Mouse (Mus musculus) brain, embryonic 14.5 days (tissue): ENCODE results near the gene Wdr81. TPM values are rescaled to one million over a fixed set of nuclear protein-coding genes. Genes with fewer than 3 reads are reported as not detected.

ENCODE experiments used
- DNase-seq: peaks from one replicate; pipeline ENCODE4 v3.0.0-alpha.2; 2011; ENCODE audit warnings: low read depth
- CTCF ChIP-seq: fragments of 200-500 bp; IDR thresholded peaks from 2 replicates; pipeline ENCODE4 v1.5.1; 2012; ENCODE audit warnings: inconsistent platforms, mild to moderate bottlenecking, moderate library complexity, borderline replicate concordance; ENCODE audit not compliant: insufficient read depth, insufficient read length; ENCODE audit errors: extremely low read depth
- POLR2A ChIP-seq: fragments of 200-500 bp; IDR thresholded peaks from 2 replicates; pipeline ENCODE4 v1.6.1; 2012; ENCODE audit warnings: mild to moderate bottlenecking, inconsistent platforms, borderline replicate concordance; ENCODE audit not compliant: poor library complexity, insufficient read depth, insufficient read length, severe bottlenecking; ENCODE audit errors: extremely low read depth
- polyA plus RNA-seq: library from polyadenylated mRNA; depleted of rRNA; stranded (reverse); fragments of >200 nt; gene quantifications from 2 replicates; pipeline ENCODE4 v1.2.3, GENCODE M21; 2012; rRNA removed

Gene Wdr81
- polyA plus RNA-seq, 1 experiment = 13.4 TPM

DNA sequence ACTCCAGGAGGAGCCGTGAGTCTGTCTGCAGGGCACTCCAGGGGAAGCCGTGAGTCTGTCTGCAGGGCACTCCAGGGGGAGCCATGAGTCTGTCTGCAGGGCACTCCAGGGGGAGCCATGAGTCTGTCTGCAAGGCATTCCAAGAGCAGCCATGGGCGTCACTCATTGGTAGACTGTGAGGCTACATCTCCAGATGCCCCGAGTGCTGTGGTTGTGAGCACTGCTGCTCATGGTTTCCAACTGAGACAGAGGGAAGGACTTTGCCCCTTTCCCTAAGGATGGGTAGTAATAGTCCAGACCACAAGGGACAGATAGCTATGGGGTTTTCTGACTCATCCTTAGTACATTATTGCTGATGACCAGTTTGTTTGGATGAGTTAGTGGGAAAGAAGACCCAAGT, 48.4 kb downstream of the Wdr81 start:
- DNase-seq = no peak
- TF ChIP-seq POLR2A = no peak

DNA sequence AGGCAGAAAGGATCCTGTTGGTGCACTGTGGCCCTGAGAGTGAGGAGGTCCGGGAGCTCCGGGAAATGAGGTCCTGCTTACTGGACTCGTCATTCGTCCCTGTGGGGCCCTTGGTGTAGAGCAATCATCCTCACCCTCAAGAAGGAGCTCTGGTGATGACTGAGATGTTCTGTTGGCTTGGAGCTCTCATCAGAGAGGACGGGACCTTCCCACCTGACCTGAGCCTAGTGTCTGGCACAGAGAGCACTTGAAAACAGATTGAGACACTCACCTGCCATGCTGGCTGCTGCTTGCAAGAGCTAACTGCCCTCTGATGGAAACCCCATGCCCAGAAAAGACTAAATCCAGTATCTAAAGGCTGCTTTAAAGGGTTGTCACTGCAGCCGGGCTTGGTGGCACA, 49.7 kb downstream of the Wdr81 start:
- DNase-seq = no peak
- TF ChIP-seq POLR2A = no peak
- no peak for TF ChIP-seq CTCF

DNA sequence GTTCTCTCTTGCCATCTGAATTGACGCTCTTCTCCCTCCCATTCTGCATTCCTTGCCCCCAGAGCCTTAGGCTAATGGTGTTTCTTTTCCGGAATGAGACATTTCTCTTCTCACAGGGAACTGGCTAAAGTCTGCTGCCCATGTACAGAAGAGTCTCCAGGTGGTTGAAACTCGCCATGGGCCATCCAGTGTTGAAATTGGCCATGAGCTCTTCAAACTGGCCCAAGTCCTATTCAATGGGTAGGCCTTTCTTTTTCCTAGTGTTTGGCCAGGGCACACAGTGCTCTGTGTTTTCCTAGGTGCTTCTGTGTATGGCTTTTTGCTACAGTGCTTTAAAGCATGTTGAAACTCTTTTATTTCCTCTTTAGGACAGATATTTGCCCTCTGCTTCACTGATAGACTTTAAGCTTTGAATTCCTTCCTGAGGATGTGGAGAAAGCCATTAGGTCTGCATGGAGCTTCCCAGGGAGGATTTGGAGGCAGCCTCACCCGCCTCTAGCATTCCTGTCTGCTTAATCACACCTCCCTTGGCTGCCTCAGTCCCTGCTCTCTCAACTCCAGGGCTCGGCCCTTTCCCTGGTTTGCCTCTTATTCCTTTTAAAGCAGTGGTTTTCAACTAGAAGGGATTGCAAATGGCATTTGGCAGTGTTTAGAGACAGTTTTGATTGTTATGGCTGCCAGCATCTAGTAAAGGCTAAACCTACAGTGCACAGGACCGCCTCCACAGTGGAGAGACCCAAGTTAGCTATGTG, 51.0 kb downstream of the Wdr81 start:
- TF ChIP-seq CTCF (no peak), POLR2A (no peak)
- no peak for DNase-seq

DNA sequence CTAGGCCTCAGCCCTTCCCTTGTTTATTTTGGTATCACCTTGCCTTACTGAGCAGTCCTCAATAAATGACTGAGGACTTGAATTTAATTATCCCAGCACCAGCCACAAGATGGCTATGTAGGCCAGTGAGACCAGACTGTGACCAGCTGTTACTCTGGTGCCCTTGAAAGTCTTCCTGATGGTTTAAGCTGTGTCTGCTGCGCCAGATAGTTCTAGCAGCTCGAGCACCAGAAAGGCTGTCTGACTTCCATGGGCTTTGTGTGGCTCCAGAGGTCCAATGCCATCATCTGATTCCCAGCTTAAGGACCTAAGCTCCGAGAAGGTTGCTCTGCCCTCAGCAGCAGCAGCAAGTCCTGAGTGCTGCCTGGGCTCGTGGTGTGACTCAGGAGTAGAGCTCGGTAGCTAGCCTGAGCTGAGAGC, 52.2 kb downstream of the Wdr81 start:
- DNase-seq = peak; percentile 87
- TF ChIP-seq CTCF (peak; percentile 74; the same call in 1 of the 2 replicates), POLR2A (no peak)

DNA sequence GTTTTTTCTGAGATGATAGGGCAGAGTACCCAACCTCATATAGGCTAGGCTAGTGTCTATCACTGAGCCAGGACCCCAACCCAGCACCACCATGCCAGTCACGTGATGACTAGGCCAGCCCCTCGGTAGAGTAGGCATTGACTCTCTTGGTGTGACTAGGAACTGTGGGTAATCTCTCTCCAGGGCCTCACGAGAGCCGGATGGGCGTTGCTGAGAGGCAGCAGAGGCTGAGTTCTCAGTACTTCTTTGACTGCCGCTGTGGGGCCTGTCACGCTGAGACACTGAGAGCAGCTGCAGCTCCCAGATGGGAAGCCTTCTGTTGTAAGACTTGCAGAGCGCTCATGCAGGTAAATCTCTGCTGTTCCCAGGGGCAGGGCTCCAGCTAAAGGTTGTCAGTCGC, 54.4 kb downstream of the Wdr81 start:
- no peak for TF ChIP-seq CTCF
- no peak for TF ChIP-seq POLR2A
- peak; percentile 59 for DNase-seq

GRCm38 (mm10) chr11:75399411-75399841, 55.1 kb downstream of the Wdr81 start:
- TF ChIP-seq POLR2A = no peak
- no peak for TF ChIP-seq CTCF

GRCm38 (mm10) chr11:75397452-75397851, 57.1 kb downstream of the Wdr81 start:
- TF ChIP-seq POLR2A (no peak), CTCF (no peak)
- peak; percentile 44 for DNase-seq

More at GRCm38 (mm10) chr11:75399411-75399841, 55.1 kb downstream of the Wdr81 start:
- DNase-seq = no peak

DNA sequence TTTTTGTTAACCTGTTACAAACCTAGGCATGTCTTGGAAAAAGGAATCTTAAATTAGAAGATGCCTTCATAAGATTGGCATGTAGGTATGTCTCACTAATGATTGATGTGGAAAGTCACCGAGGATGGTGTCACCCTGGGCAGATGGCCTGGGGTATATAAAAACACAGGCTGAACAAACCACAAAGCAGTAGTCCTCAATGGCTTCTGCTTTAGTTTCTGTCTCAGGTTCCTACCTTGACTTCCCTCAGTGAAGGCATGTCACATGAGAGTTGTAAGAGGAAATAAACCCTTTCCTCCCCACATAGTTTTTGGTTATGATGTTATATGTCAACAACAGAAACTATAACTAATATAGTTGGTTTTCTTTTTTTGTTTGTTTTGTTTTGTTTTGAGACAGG, 58.9 kb downstream of the Wdr81 start:
- TF ChIP-seq CTCF (no peak), POLR2A (no peak)
- no peak for DNase-seq

Other genes with a start within 250 kb of the Wdr81 start
- 49.2 and 53.3 TPM in 2 replicates for gene Rpa1, start 106.4 kb downstream of the Wdr81 start, polyA plus RNA-seq
- 9.0 and 9.9 TPM in 2 replicates for gene Smyd4, start 106.3 kb downstream of the Wdr81 start, polyA plus RNA-seq
- 10.3 and 34.7 TPM in 2 replicates for gene Serpinf1, start 32.0 kb downstream of the Wdr81 start, polyA plus RNA-seq
- 0.21 and 0.25 TPM in 2 replicates for gene Serpinf2, start 15.1 kb downstream of the Wdr81 start, polyA plus RNA-seq
- gene Tlcd2, start 7.0 kb upstream of the Wdr81 start, polyA plus RNA-seq = 1.5 and 1.6 TPM in 2 replicates
- gene Prpf8, start 32.1 kb upstream of the Wdr81 start, polyA plus RNA-seq = 144 and 156 TPM in 2 replicates
- gene Rilp, start 55.4 kb upstream of the Wdr81 start, polyA plus RNA-seq = 1.0 and 1.5 TPM in 2 replicates
- 5.3 and 5.9 TPM in 2 replicates for gene Scarf1, start 58.8 kb upstream of the Wdr81 start, polyA plus RNA-seq
- 28.4 and 32.4 TPM in 2 replicates for gene Slc43a2, start 77.0 kb upstream of the Wdr81 start, polyA plus RNA-seq
- gene Pitpna, start 133.4 kb upstream of the Wdr81 start, polyA plus RNA-seq = 109 and 130 TPM in 2 replicates
- 53.7 and 63.8 TPM in 2 replicates for gene Inpp5k, start 176.3 kb upstream of the Wdr81 start, polyA plus RNA-seq
- gene Myo1c, start 195.8 kb upstream of the Wdr81 start, polyA plus RNA-seq = 12.2 and 14.1 TPM in 2 replicates
- gene Crk, start 224.5 kb upstream of the Wdr81 start, polyA plus RNA-seq = 86.9 and 91.0 TPM in 2 replicates